Mouse (Mus musculus) midbrain, postnatal 0 days (tissue): Measurements from ENCODE around the gene Tigd4. TPM values are rescaled to one million over a fixed set of nuclear protein-coding genes. Genes with fewer than 3 reads are reported as not detected.
A peak's percentile ranks its signal among the peaks of the same experiment; 100 is the strongest.

Experiments used
- ATAC-seq: fragments of 200-750 bp; cut with Nextera tagmentation; 2 replicates; pipeline ENCODE4 v1.8.0; 2017; ENCODE audit warnings: moderate number of reproducible peaks, mild to moderate bottlenecking, moderate TSS enrichment, moderate library complexity; ENCODE audit not compliant: low FRiP score
- DNase-seq: peaks from one replicate; pipeline ENCODE4 v3.0.0-alpha.2; 2015; ENCODE audit warnings: low spot score
- H3K27ac ChIP-seq: fragments of 300-500 bp; sonication (generic); 2 replicates; pipeline ENCODE4 v1.5.1; 2014; ENCODE audit warnings: low read depth, mild to moderate bottlenecking, low read length, mixed read lengths
- H3K27me3 ChIP-seq: fragments of 300-500 bp; sonication (generic); 2 replicates; pipeline ENCODE4 v1.6.1; 2014; ENCODE audit warnings: low read length, control low read depth, mixed read lengths; ENCODE audit not compliant: insufficient read depth
- H3K36me3 ChIP-seq: fragments of 300-500 bp; sonication (generic); 2 replicates; pipeline ENCODE4 v1.6.1; 2014; ENCODE audit warnings: low read length, control low read depth, mixed read lengths; ENCODE audit not compliant: insufficient read depth
- H3K4me1 ChIP-seq: fragments of 300-500 bp; sonication (generic); 2 replicates; pipeline ENCODE4 v1.6.1; 2014; ENCODE audit warnings: mild to moderate bottlenecking, control low read depth, antibody characterized with exemption, low read length, mixed read lengths; ENCODE audit not compliant: insufficient read depth
- H3K4me2 ChIP-seq: fragments of 300-500 bp; sonication (generic); 2 replicates; pipeline ENCODE4 v1.6.1; 2014; ENCODE audit warnings: low read depth, mild to moderate bottlenecking, low read length, mixed read lengths; ENCODE audit not compliant: poor library complexity, severe bottlenecking
- H3K4me3 ChIP-seq: fragments of 300-500 bp; sonication (generic); 2 replicates; pipeline ENCODE4 v1.5.1; 2014; ENCODE audit warnings: low read depth, mild to moderate bottlenecking, low read length, moderate library complexity
- H3K9ac ChIP-seq: fragments of 300-500 bp; sonication (generic); replicated peaks from 2 replicates; pipeline ENCODE4 v1.6.1; 2014; ENCODE audit warnings: mild to moderate bottlenecking, low read length, moderate library complexity, mixed read lengths; ENCODE audit not compliant: poor library complexity, severe bottlenecking
- H3K9me3 ChIP-seq: fragments of 300-500 bp; sonication (generic); 2 replicates; pipeline ENCODE4 v1.6.1; 2016; ENCODE audit warnings: low read length, control low read depth
- CTCF ChIP-seq: IDR thresholded peaks from 2 replicates; pipeline ENCODE4 v1.5.1; 2016; ENCODE audit warnings: antibody characterized with exemption, mild to moderate bottlenecking
- WGBS: fragments of 180-500 bp; shearing (Covaris S2); extraction: QIAGEN DNeasy Blood & Tissue Kit; methylation state at CpG from one replicate; pipeline ENCODE4 v1.1.7; 2014; 5-methylcytosine and 5-hydroxymethylcytosine counted together
- polyA plus RNA-seq: library from polyadenylated mRNA; unstranded; fragments of >200 nt; fragmentation: Nextera tagmentation; extraction: Ambion mirVana; gene quantifications from 2 replicates; pipeline ENCODE4 v1.2.1, GENCODE M21; 2015
- total RNA-seq: library from RNA; depleted of rRNA; stranded (reverse); fragments of >200 nt; gene quantifications from 2 replicates; pipeline ENCODE4 v1.2.3, GENCODE M21; 2014

Tigd4 gene
- total and polyA plus RNA-seq, 2 experiments from 2014 or later: not detected

DNA sequence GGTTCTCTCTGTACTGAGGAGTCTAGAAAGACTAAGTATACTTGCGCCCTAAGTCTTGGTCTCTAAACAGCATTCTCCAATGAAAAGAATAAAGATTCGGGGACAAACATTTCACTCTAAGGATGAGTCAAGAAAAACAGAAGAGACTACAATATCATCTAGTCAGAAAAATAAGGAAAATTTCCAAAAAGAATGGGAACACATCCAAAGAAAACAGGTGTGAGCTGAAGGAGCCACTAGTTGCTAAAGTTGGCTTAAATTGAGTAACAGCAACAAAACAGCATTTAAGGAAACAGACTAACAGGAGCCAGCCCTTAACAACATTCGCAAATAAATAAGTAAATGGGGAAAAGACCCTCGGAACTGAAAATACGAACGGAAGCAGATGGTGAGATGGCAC is 24.8 kb upstream of the Tigd4 start:
- Histone ChIP-seq H3K4me2 (no peak overlapping the region), H3K4me3 (no peak overlapping the region), H3K36me3 (no peaks in the 10 kb centered on the region), H3K27ac (no peak overlapping the region), H3K27me3 (no peaks in the 10 kb centered on the region), H3K4me1 (no peaks in the 10 kb centered on the region), H3K9ac (no peak overlapping the region), H3K9me3 (no peaks in the 10 kb centered on the region)
- DNase-seq: no peak
- no peak for ATAC-seq
- 91% methylated on average over 6 of the region's 6 CpGs for WGBS
- no peak for TF ChIP-seq CTCF

DNA sequence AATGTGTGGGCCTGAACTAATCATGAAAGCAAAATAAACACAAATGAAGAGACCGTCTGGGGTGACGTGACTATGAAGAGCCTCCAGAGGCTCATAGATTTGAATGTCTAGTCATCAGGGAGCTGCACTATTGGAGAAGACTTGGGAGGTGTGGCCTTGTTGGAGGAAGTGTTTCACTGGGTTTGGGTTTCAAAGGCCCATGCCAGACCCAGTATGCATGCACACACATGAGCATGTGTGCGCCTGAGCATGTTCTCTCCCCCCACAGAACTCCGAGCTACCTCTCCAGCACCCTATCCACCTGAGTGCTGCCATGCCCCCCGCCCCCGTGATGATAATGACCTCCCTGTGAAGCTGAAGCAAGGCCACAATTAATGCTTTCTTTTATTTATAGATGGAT is 23.8 kb upstream of the Tigd4 start:
- ATAC-seq: no peak
- WGBS: 91% methylated on average over 6 of the region's 6 CpGs
- no peaks in the 10 kb centered on the region for H3K9me3 ChIP-seq
- no peak overlapping the region for H3K4me2 ChIP-seq
- H3K27me3 ChIP-seq: no peaks in the 10 kb centered on the region
- H3K4me1 ChIP-seq: no peaks in the 10 kb centered on the region
- H3K4me3 ChIP-seq: no peak overlapping the region
- no peak overlapping the region for H3K9ac ChIP-seq
- no peaks in the 10 kb centered on the region for H3K36me3 ChIP-seq
- H3K27ac ChIP-seq: no peak overlapping the region
- no peak for DNase-seq
- TF ChIP-seq CTCF: no peak

DNA sequence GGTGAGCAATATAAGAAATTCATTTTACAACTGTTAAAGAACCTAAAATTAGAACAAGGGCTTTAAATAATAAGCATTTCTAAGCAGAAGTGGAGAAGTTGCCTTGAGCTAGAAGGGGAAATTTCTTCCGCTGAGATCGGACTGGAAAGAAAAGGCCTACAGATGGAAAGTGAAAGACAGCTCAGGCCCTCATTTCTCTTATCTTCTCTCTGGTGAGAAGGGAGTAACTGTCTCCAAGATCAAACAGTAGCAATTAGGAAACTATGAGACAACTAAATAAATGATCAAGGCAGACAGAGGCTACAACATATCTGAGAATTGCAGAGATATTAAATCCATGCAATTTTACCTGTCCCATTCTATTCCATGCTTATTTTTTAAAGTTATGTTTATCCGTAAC is 22.9 kb upstream of the Tigd4 start:
- no peaks in the 10 kb centered on the region for H3K36me3 ChIP-seq
- no peak for ATAC-seq

DNA sequence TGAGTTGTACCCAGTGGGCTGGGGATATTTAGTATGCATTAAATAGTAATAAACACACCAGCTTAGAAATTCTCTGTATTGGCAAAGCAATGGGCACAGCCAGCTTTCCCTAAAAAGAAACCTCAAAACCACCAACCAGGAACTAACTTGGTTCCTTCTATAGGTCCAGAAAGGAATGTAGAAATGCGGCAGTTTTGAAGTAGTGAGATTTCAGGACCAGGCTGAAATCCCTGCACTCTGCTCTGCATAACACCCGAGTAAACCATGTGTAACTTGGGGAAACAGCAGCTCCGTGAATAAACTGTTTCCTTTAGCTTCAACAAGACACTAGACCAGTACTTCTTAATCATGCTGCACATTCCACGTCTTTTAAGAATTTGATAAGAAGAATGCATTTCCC is 12.7 kb upstream of the Tigd4 start:
- TF ChIP-seq CTCF: no peak
- H3K9me3 ChIP-seq: no peaks in the 10 kb centered on the region
- no peaks in the 10 kb centered on the region for H3K36me3 ChIP-seq
- 59% methylated on average over 4 of the region's 4 CpGs for WGBS
- no peak overlapping the region for H3K27ac ChIP-seq
- H3K27me3 ChIP-seq: no peaks in the 10 kb centered on the region
- peak overlapping the region; percentile 5; the same call in 1 of the 2 replicates for H3K4me2 ChIP-seq
- ATAC-seq: no peak
- H3K9ac ChIP-seq: no peak overlapping the region
- DNase-seq: no peak
- H3K4me1 ChIP-seq: peaks cover 7% of the 10 kb centered on the region; the same call in 1 of the 2 replicates
- no peak overlapping the region for H3K4me3 ChIP-seq

More for the DNA sequence above, 22.9 kb upstream of the Tigd4 start:
- no peak overlapping the region for H3K27ac ChIP-seq
- no peaks in the 10 kb centered on the region for H3K27me3 ChIP-seq
- no peak overlapping the region for H3K4me3 ChIP-seq
- no peak for DNase-seq
- no peaks in the 10 kb centered on the region for H3K9me3 ChIP-seq
- H3K9ac ChIP-seq: no peak overlapping the region
- no peak overlapping the region for H3K4me2 ChIP-seq
- TF ChIP-seq CTCF: no peak
- 75% methylated on average over 3 of the region's 3 CpGs for WGBS
- no peaks in the 10 kb centered on the region for H3K4me1 ChIP-seq

DNA sequence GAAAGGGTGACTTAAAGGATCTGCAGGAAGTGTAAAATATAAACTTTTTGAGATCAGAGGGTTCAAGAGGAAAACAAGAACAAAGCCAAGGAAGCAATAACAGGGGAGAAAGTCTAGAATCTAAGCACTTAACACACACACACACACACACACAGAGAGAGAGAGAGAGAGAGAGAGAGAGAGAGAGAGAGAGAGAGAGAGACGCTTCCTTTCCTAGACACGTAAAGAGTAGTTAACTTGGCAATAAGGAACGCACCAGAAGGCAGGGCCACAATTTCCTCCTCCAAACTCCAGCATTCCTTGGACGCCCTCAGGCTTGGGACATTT is 11.7 kb upstream of the Tigd4 start:
- Histone ChIP-seq H3K9me3 (no peaks in the 10 kb centered on the region), H3K4me2 (peak overlapping the region; percentile 84), H3K36me3 (no peaks in the 10 kb centered on the region), H3K4me1 (peaks cover 7% of the 10 kb centered on the region; the same call in 1 of the 2 replicates), H3K4me3 (peak overlapping the region; percentile 60), H3K9ac (peak overlapping the region; percentile 53), H3K27ac (peak overlapping the region; percentile 80), H3K27me3 (no peaks in the 10 kb centered on the region)
- DNase-seq (no peak), ATAC-seq (no peak)
- no peak for TF ChIP-seq CTCF
- 0% methylated on average over 4 of the region's 4 CpGs for WGBS

DNA sequence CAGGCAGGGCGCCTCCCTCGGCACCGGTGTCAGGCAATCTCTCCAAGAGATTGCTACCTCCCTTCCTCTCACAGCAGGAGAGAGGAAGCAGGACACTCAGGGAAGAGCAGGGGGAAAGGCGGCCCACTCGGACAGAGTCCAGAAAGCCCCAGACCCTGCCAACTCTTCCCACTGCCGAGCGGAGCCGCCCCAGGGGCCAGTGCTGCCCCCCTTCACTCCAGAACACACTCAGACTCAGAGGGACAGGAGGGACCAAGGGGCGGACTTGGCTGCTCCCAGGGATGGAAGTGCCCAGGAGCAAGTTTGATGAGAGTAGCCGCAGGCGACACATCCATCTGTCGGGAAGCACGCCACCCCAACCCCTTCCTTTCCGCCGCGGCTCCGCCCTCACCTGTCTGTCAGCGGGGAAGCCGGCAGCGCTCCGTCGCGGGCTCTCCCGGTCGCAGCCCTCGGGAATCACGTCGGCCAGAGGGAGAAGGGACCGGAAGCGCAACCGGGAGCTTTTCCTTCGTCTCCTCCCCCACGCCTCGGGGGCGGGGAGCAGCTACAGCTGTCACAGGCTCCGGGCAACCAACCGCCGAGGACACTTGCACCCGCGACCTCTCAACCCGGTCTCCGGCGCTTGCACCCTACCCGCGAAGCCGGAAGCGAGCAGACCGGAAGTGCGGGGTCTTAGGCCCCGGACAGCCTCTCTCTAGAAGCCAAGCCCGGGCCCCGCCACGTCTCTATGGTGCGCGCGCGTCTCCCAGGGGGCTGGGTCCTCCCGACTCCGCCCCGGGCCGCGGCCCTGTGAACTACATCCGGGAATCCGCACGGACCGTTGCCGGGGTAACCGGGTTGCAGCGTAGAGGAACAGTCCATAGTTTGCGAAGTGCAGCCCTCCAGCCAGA is 11.1 kb upstream of the Tigd4 start, which contains the start of gene Arfip1:
Arfip1 (minus strand) TSS at position 603 of the 890 bp plus-strand sequence.
- Histone ChIP-seq H3K4me1 (peaks cover 7% of the 10 kb centered on the region; the same call in 1 of the 2 replicates), H3K9me3 (no peaks in the 10 kb centered on the region), H3K36me3 (no peaks in the 10 kb centered on the region), H3K27me3 (no peaks in the 10 kb centered on the region), H3K4me3 (peak within 1 kb of the TSS; percentile 60), H3K9ac (peak within 1 kb of the TSS; percentile 53), H3K4me2 (peak within 1 kb of the TSS; percentile 84), H3K27ac (peak within 1 kb of the TSS; percentile 80)
- ATAC-seq (peak; percentile 99), DNase-seq (peak; percentile 98)
- under 1% methylated on average over 62 of the region's 70 CpGs for WGBS
- TF ChIP-seq CTCF: peak; percentile 1; the same call in 1 of the 2 replicates
